Mouse (Mus musculus): ENCODE measurements around the gene Col18a1. TPM values are rescaled to one million over a fixed set of nuclear protein-coding genes. Genes with fewer than 3 reads are reported as not detected.

The Col18a1 gene
- total RNA-seq, 2 experiments from 2014 or later = 3.8 to 6.0 TPM

DNA sequence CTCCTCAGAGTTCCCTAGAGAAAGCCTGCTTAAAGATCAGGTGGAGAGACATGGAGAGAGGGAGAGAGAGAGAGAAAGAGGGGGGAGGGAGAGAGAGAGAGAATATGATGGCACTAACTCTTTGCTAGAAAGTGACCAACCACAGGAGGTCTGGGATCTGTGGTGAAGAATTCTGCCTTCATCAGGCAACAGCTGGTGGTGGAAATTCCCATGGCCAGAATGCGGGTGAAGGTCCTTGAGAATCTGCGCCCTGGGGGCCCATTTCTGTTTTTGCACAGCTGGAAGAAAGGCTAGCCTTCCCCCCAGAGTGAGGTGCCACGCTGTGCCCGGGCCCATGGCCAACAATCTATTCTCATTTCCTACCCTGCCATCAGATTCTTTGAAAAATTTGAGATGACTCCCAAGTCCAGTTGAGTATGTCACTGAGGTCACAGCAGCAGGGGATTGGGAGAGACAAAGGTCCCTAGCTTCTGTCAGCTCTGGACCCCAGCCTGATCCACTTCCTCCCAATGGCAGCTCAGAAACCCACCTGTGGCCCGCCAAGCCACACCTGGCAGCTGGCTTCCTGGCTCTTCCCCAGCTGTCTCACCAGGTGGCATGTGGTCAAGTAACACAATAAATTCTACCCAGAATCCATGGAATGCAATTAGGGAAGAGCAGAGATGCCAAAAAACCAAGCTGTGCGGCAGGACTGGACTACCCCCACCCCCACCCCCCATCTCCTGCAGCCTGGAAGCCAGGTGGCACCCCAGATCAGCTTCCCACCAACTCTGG lies 36.5 kb downstream of the Col18a1 start:
- Histone ChIP-seq H3K4me3 (no peak overlapping the region), H3K27ac (no peak overlapping the region)
- intact Hi-C loops (cut with DNase I) = loop anchor here (1.0 to 5.0 kb wide), 2 partner anchors 48 to 123 kb away; no protein-coding TSS in a partner anchor
- TF ChIP-seq CTCF (IDR thresholded peaks at IDR 0.05) = no peak
- DNase-seq = no peak

DNA sequence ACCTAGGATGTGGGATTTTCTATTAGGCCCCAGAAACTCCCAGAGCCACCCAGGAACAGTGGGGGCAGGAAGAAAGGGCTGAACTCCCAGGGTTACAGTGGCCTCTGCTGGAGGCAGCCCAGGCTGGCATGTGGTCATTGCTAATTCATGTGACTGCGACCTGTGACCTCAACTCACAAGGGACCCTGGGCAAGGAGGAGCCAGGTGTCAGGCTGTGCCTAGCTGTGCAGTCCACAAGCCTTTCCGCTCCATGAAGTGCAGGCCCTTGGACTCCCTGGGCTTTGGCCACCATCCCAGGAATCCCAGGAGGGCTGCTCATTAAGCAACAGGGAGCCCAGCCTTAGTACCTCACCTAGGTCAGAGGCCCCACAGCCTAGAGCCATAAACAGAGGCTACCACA lies 38.4 kb downstream of the Col18a1 start:
- DNase-seq = peak; percentile 51
- Histone ChIP-seq H3K4me3 (no peak overlapping the region), H3K27ac (no peak overlapping the region)
- intact Hi-C loops (cut with DNase I) = loop anchor here (5.0 kb wide), 1 partner anchor 46 kb away; no protein-coding TSS in a partner anchor
- peak; percentile 24; the same call in 1 of the 2 replicates for TF ChIP-seq CTCF (IDR thresholded peaks at IDR 0.05)

DNA sequence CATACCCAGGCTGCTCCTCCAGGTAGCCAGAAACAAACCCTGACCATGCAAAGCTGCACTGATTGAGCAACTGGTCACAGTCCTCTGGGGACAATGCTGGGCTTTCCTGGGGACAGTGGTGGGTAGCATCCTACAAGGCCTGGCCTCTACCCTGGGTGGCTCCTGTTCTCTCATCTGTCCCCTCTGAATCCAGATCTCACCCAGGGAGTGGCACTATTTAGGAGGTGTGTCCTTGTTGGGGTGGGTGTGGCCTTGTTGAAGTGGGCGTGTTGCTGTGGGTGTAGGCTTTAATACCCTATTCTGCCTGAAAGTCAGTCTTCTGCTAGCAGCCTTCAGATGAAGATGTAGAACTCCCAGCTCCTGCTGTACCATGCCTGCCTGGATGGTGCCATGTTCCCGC lies 39.8 kb downstream of the Col18a1 start:
- no peak overlapping the region for H3K4me3 ChIP-seq
- no peak for TF ChIP-seq CTCF (IDR thresholded peaks at IDR 0.05)
- intact Hi-C loops (cut with DNase I) = loop anchor here (5.0 kb wide), 1 partner anchor 44 kb away; no protein-coding TSS in a partner anchor
- no peak for DNase-seq
- H3K27ac ChIP-seq = no peak overlapping the region

DNA sequence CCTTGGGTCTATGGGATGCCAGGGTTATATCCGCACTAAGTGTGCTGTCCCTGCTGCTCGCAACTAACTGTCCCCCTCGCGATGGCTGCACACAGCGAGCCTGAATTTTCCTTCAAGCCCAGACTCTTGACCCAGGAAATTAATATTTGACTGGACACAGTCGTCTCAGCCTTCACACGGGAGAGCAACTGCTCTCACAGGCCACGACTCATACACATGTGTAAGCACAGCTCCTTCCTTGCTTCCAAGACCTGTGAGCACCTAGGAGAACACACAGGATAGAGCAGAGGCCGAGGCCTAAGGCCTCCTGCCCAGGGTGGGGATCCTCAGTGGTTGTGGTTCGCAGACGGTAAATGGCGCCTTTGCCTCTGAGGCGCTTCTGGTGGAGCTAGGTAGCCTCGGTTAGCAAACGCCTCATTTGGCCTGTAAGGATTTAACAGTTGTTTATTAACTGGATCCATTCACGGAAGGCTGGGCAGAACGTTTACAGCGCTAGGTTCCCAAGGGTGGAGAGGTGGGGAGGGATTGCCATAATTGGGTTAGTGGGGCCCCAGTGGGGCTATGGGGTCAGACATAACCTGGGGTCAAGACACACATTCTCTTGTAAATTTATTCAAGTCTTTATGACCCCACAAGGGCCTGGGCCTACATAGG lies 41.1 kb downstream of the Col18a1 start:
- DNase-seq = no peak
- Histone ChIP-seq H3K27ac (no peak overlapping the region), H3K4me3 (no peak overlapping the region)
- no peak for TF ChIP-seq CTCF (IDR thresholded peaks at IDR 0.05)
- intact Hi-C loops (cut with DNase I) = loop anchor here (5.0 kb wide), 1 partner anchor 43 kb away; no protein-coding TSS in a partner anchor

DNA sequence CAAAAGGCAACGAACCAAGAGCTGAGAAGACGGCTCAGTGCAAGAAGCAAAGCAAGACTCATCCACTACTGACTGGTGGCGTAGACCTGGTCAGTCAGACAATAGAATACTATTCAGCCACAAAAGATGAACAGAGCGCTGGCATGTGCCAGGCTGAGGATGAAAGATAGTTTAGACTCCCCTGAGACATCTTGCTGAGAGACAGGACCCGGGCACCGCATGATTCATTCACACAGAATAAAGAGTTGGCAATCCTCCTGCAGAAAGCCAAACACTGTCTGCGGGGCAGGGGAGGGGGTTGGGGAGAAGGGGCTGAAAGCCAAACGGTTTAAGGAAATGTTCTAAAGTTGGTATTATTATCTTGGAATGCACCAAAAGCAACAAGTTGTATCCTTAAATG lies 42.4 kb downstream of the Col18a1 start:
- Histone ChIP-seq H3K27ac (no peak overlapping the region), H3K4me3 (no peak overlapping the region)
- TF ChIP-seq CTCF (IDR thresholded peaks at IDR 0.05) = no peak
- intact Hi-C loops (cut with DNase I) = no loop called here
- no peak for DNase-seq

GRCm38 (mm10) chr10:77121287-77122022 lies 44.9 kb downstream of the Col18a1 start:
- DNase-seq = no peak
- no peak for TF ChIP-seq CTCF (IDR thresholded peaks at IDR 0.05)
- Histone ChIP-seq H3K4me3 (no peak overlapping the region), H3K27ac (peak overlapping the region; percentile 8; the same call in 1 of the 2 replicates)
- intact Hi-C loops (cut with DNase I) = no loop called here

GRCm38 (mm10) chr10:77120501-77120900 lies 45.8 kb downstream of the Col18a1 start:
- Histone ChIP-seq H3K4me3 (no peak overlapping the region), H3K27ac (no peak overlapping the region)
- peak; percentile 43 for TF ChIP-seq CTCF (IDR thresholded peaks at IDR 0.05)
- intact Hi-C loops (cut with DNase I) = no loop called here
- DNase-seq = no peak

DNA sequence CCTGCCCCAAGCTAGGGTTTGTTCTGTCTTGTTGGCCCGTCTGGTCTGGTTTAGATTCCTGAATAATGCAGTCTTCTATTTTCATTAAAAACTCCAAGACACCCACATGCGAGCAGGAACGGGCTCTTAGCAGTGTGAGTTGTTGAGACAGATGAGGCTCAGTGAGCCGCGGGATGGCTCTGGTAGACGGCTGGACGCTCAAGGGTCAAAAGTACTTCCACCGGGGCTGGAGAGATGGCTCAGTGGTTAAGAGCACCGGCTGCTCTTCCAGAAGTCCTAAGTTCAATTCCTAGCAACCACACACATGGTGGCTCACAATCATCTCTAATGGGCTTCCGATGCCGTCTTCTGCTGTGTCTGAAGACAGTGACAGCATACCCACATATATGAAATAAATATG lies 46.9 kb downstream of the Col18a1 start:
- Histone ChIP-seq H3K27ac (no peak overlapping the region), H3K4me3 (no peak overlapping the region)
- intact Hi-C loops (cut with DNase I) = no loop called here
- no peak for TF ChIP-seq CTCF (IDR thresholded peaks at IDR 0.05)
- DNase-seq = no peak

- Histone ChIP-seq H3K4me3 (no peak overlapping the region), H3K27ac (no peak overlapping the region)
- intact Hi-C loops (cut with DNase I) = no loop called here
- TF ChIP-seq CTCF (IDR thresholded peaks at IDR 0.05) = no peak
- no peak for DNase-seq
Measured at GRCm38 (mm10) chr10:77118361-77118760, 48.0 kb downstream of the Col18a1 start.

GRCm38 (mm10) chr10:77116537-77117455 lies 49.6 kb downstream of the Col18a1 start:
- intact Hi-C loops (cut with DNase I) = no loop called here
- no peak for DNase-seq
- TF ChIP-seq CTCF (IDR thresholded peaks at IDR 0.05) = no peak
- Histone ChIP-seq H3K27ac (no peak overlapping the region), H3K4me3 (no peak overlapping the region)

- intact Hi-C loops (cut with DNase I) = no loop called here
- peak overlapping the region; percentile 63 for H3K4me3 ChIP-seq
- TF ChIP-seq CTCF (IDR thresholded peaks at IDR 0.05) = no peak
- H3K27ac ChIP-seq = peak overlapping the region; percentile 63
- peak; percentile 88 for DNase-seq
Measured at GRCm38 (mm10) chr10:77113489-77114240, 52.7 kb downstream of the Col18a1 start.
